Mouse (Mus musculus) brain, embryonic 14.5 days (tissue): ENCODE measurements around the gene Ccdc39.

Source experiments
- CTCF ChIP-seq: fragments of 200-500 bp; IDR thresholded peaks from 2 replicates; pipeline ENCODE4 v1.5.1; 2012; ENCODE audit warnings: inconsistent platforms, mild to moderate bottlenecking, moderate library complexity, borderline replicate concordance; ENCODE audit not compliant: insufficient read depth, insufficient read length; ENCODE audit errors: extremely low read depth
- POLR2A ChIP-seq: fragments of 200-500 bp; IDR thresholded peaks from 2 replicates; pipeline ENCODE4 v1.6.1; 2012; ENCODE audit warnings: mild to moderate bottlenecking, inconsistent platforms, borderline replicate concordance; ENCODE audit not compliant: poor library complexity, insufficient read depth, insufficient read length, severe bottlenecking; ENCODE audit errors: extremely low read depth

DNA sequence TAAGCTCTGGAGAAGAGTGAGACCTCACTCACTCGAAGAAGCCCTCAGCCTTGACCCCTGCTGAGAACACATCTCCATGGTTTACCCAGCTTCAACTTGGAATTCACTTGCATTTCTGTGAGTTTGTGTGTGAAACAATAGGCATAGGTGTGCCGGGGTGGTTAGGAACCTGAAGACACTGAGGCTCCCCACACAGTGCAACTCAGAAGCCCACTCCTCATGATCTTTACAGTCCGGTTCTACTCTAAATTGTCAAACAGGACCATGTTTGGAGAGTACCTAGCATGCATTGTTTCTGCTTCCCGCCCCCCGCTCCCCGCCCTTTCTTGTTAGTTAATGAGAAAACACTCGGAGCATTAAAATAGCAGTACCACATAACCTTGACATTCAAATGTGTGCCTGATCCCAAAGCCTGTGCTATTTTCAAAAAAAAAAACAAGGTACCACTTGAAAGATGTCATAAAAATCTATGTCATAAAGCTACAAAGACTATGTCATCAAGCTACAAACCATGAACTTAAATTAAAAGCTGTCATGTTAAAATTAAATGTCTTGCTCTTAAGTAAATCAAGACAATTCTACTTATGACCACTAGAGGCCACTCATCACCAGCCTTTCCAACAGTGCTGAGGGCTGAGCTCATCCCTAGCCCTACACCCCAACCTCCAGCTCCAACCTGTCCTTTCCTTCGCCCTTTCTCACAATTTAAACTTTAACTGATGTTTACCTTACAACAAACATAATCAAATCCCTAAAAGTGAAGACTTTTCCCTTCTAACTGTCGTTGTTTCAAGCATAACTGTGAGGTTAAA lies 19.8 kb downstream of the Ccdc39 start:
- TF ChIP-seq CTCF: peak; percentile 80
- TF ChIP-seq POLR2A: no peak
